Mouse (Mus musculus): ENCODE data around the gene Hist2h3c2.
A peak's percentile ranks its signal among the peaks of the same experiment; 100 is the strongest.

Hist2h3c2 gene

DNA sequence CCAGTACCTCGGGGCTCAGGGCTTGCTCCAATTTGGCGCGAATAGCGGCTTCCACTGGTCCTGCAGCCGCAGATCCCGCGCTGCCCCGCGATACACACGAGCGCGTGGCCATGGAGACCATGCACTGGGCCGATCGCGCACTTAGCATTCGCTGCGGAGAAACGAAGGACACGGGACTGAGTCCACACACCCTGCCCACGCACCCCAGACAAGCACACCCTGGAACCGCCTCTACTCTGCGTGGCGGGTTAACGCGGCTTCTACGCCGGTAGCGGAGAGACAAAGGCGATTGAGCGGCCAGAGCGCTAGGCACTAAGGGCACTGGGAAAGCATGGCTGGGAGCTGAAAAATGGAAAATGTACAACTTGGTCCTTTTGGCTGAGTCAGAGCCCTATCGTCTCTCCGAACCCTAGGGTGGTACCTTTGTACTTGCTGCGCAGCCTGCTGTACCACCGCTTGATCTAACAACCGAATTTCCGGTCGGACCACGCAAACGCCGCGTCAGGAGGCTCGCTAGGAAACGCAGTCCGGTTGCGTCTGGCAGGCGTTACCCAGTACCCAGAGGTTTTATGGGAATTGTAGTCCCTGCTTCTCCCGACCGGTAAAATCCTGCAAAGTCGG lies 41.7 kb downstream of the Hist2h3c2 start:
- peak; percentile 95 to 96 for DNase-seq (ENCODE audit: low spot score in 2 of 2)

DNA sequence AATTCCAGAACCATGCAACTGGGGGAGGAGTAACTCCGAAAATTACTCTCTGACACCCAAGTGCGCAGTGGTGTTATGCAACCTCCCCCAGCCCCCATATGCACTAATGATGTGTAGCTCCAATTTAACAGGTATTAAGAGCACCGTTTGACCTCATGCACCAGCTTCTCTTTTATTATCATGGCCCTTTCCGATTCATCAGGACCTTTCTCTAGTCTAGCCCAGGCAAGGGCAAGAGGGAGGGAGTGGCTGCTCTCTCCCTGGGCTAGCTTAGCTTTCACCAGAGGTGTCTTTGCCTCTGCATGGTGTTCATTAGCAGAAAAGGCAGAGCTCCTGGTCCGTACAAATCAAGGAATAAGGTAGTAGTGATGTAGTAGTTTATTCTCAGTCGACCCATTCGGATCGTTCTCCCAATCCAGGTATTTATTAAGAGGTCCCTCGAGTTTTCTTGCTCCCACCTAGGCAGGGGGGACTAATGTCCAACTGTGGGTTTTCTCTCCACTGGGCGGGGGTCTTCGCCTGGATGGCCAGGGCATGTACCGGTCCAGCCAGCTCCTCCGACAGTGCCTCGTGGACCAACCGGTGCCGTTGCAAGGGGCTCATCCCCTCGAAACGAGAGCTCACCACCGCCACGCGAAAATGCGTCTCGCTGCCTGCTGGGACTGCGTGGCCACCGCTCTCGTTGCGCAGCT lies 42.3 kb downstream of the Hist2h3c2 start:
- no peak for DNase-seq (ENCODE audit: low spot score in 2 of 2)

DNA sequence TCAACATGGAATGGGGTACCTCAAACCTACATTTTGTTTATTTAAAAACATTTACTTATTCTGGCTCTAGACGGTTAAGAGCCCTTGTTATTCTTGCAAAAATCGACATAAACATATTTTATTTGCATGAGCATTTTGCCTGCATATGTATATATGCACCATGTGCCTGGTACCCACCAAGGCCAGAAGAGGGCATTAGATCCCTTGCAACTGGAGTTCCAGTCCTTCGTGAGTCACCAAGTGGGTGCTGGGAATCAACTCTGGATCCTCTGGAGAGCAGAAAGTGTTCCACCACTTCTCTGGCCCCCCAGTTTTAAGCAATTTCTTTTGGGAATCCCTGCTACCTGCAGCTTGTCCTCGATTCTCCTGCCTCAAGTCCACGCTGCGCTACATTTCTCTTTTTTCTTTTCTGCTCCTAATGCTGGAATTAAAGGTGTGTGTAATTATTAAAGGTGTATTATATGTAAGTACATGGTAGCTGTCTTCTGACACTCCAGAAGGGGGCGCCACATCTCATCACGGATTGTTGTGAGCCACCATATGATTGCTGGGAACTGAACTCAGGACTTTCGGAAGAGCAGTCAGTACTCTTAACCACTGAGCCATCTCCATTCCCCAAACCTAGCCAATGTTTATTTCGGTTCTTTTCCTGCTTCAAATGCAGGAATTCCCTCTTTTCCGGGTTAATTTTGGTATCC lies 43.2 kb downstream of the Hist2h3c2 start:
- no peak for DNase-seq (ENCODE audit: low spot score in 2 of 2)

DNA sequence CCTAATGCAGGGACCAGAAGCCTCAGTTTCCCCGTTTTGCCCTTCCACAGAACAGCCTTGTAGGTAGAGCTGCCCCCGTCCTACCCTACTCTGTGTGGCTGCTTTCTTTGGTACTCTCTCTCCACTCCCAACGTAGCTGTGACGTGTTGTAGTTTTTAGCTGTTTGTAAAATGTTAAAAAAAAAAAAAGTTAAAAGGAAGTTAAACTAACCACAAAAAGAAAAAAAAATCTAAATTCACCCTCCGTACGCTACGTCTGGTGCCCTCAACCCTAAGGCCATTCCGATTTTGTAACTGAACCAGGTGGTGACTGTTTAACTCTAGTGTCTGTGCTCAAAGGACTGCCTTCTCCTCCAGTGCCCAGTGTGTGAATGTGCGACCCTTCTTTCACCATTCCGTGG lies 44.0 kb downstream of the Hist2h3c2 start:
- no peak for DNase-seq (ENCODE audit: low spot score in 2 of 2)

DNA sequence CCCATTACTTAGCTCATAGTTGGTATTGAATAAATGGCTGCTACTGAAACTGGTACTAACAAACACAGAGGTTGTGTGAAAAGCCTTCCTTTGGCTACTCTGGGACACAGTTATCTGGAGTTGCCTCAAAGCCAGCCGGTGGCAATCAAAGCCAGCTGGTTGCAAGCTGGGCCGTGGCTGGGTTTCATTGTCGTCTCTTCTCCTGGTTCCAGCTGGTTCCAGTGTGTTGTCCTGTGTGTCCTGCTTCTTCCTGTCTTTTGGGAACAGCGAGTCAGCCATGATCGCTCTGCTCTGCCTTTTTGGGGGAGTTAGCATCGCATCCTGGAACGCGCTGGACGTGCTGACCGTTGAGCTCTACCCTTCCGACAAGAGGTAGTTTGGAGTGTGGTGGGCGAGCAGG lies 46.0 kb downstream of the Hist2h3c2 start:
- no peak for DNase-seq (ENCODE audit: low spot score in 2 of 2)
